Mouse (Mus musculus) liver, embryonic 13.5 days (tissue): Measurements from ENCODE around the gene Odf4. TPM values are rescaled to one million over a fixed set of nuclear protein-coding genes. Genes with fewer than 3 reads are reported as not detected.

Experiments
- ATAC-seq: fragments of 200-750 bp; cut with Nextera tagmentation; 2 replicates; pipeline ENCODE4 v1.8.0; 2017; ENCODE audit warnings: low read depth, mild to moderate bottlenecking, moderate number of reproducible peaks, moderate library complexity
- DNase-seq: peaks from one replicate; pipeline ENCODE4 v3.0.0; 2022
- H3K27ac ChIP-seq: fragments of 300-500 bp; sonication (generic); 2 replicates; pipeline ENCODE4 v1.5.1; 2015; ENCODE audit warnings: moderate library complexity, mild to moderate bottlenecking, inconsistent platforms
- H3K27me3 ChIP-seq: fragments of 300-500 bp; sonication (generic); 2 replicates; pipeline ENCODE4 v1.6.1; 2015; ENCODE audit warnings: mild to moderate bottlenecking, inconsistent platforms
- H3K36me3 ChIP-seq: fragments of 300-500 bp; sonication (generic); 2 replicates; pipeline ENCODE4 v1.6.1; 2015; ENCODE audit warnings: mild to moderate bottlenecking, inconsistent platforms
- H3K4me1 ChIP-seq: fragments of 300-500 bp; sonication (generic); replicated peaks from 2 replicates; pipeline ENCODE4 v1.6.1; 2015; ENCODE audit warnings: inconsistent platforms
- H3K4me2 ChIP-seq: fragments of 300-500 bp; sonication (generic); 2 replicates; pipeline ENCODE4 v1.6.1; 2015; ENCODE audit warnings: inconsistent platforms, mild to moderate bottlenecking, moderate library complexity
- H3K4me3 ChIP-seq: fragments of 300-500 bp; sonication (generic); replicated peaks from 2 replicates; pipeline ENCODE4 v1.5.1; 2015; ENCODE audit warnings: mild to moderate bottlenecking, inconsistent platforms
- H3K9ac ChIP-seq: fragments of 300-500 bp; sonication (generic); 2 replicates; pipeline ENCODE4 v1.6.1; 2015; ENCODE audit warnings: mild to moderate bottlenecking, inconsistent platforms
- H3K9me3 ChIP-seq: fragments of 300-500 bp; sonication (generic); replicated peaks from 2 replicates; pipeline ENCODE4 v1.6.1; 2016; ENCODE audit warnings: inconsistent platforms
- WGBS: fragments of 180-500 bp; shearing (Covaris S2); methylation state at CpG from one replicate; pipeline ENCODE4 v1.1.7; 2015; ENCODE audit not compliant: insufficient replicate concordance; 5-methylcytosine and 5-hydroxymethylcytosine counted together
- polyA plus RNA-seq: library from polyadenylated mRNA; unstranded; fragments of >200 nt; fragmentation: Nextera tagmentation; extraction: Ambion mirVana; gene quantifications from 2 replicates; pipeline ENCODE4 v1.2.1, GENCODE M21; 2015

Odf4 gene
- polyA plus RNA-seq, 1 experiment from 2014 or later = not detected

- no peaks in the 10 kb centered on the region for H3K9me3 ChIP-seq
- ATAC-seq (no peak), DNase-seq (no peak)
- H3K4me2 ChIP-seq = no peak overlapping the region
- H3K27ac ChIP-seq = no peak overlapping the region
- no peak overlapping the region for H3K9ac ChIP-seq
- 21% methylated on average over 14 of the region's 14 CpGs for WGBS
- 0 out of 2 replicates have a peak, but pooled peaks cover 2% of the 10 kb centered on the region for H3K4me1 ChIP-seq
- no peak overlapping the region for H3K4me3 ChIP-seq
- peaks cover 26% of the 10 kb centered on the region for H3K27me3 ChIP-seq
- H3K36me3 ChIP-seq = peaks cover 3% of the 10 kb centered on the region; the same call in 1 of the 2 replicates
Measured at GRCm38 (mm10) chr11:68911531-68912177, 15.2 kb downstream of the Odf4 start.

- H3K4me2 ChIP-seq = no peak overlapping the region
- H3K36me3 ChIP-seq = peaks cover 30% of the 10 kb centered on the region
- H3K9ac ChIP-seq = no peak overlapping the region
- no peaks in the 10 kb centered on the region for H3K9me3 ChIP-seq
- DNase-seq (no peak), ATAC-seq (no peak)
- WGBS = 45% methylated on average over 7 of the region's 7 CpGs
- peaks cover 26% of the 10 kb centered on the region for H3K27me3 ChIP-seq
- peaks cover 6% of the 10 kb centered on the region for H3K4me1 ChIP-seq
- H3K27ac ChIP-seq = no peak overlapping the region
- no peak overlapping the region for H3K4me3 ChIP-seq
Measured at GRCm38 (mm10) chr11:68908846-68909503, 17.9 kb downstream of the Odf4 start.

GRCm38 (mm10) chr11:68907251-68907650, 19.6 kb downstream of the Odf4 start:
- DNase-seq (no peak), ATAC-seq (no peak)
- peaks cover 47% of the 10 kb centered on the region for H3K36me3 ChIP-seq
- no peaks in the 10 kb centered on the region for H3K9me3 ChIP-seq
- no peak overlapping the region for H3K4me3 ChIP-seq
- peaks cover 23% of the 10 kb centered on the region for H3K4me1 ChIP-seq
- H3K9ac ChIP-seq = no peak overlapping the region
- H3K4me2 ChIP-seq = no peak overlapping the region
- 67% methylated on average over 3 of the region's 3 CpGs for WGBS
- H3K27me3 ChIP-seq = peaks cover 13% of the 10 kb centered on the region
- H3K27ac ChIP-seq = no peak overlapping the region

GRCm38 (mm10) chr11:68906461-68906790, 20.5 kb downstream of the Odf4 start:
- 0 out of 2 replicates have a peak overlapping the region, but pooled peaks have one; percentile 45 for H3K27ac ChIP-seq
- no peak for ATAC-seq
- peaks cover 23% of the 10 kb centered on the region for H3K4me1 ChIP-seq
- no peak overlapping the region for H3K9ac ChIP-seq
- H3K36me3 ChIP-seq = peaks cover 47% of the 10 kb centered on the region
- H3K4me2 ChIP-seq = no peak overlapping the region
- no peak overlapping the region for H3K4me3 ChIP-seq
- H3K27me3 ChIP-seq = peaks cover 5% of the 10 kb centered on the region
- WGBS = 67% methylated on average over 4 of the region's 4 CpGs
- H3K9me3 ChIP-seq = no peaks in the 10 kb centered on the region
- no peak for DNase-seq

GRCm38 (mm10) chr11:68905665-68906460, 21.0 kb downstream of the Odf4 start:
- no peak overlapping the region for H3K4me3 ChIP-seq
- H3K36me3 ChIP-seq = peaks cover 47% of the 10 kb centered on the region
- no peak overlapping the region for H3K9ac ChIP-seq
- H3K9me3 ChIP-seq = no peaks in the 10 kb centered on the region
- DNase-seq = no peak
- peak overlapping the region; percentile 45 for H3K27ac ChIP-seq
- H3K27me3 ChIP-seq = no peaks in the 10 kb centered on the region
- no peak overlapping the region for H3K4me2 ChIP-seq
- WGBS = 79% methylated on average over 9 of the region's 9 CpGs
- H3K4me1 ChIP-seq = peaks cover 24% of the 10 kb centered on the region
- no peak for ATAC-seq

- WGBS = 72% methylated on average over 3 of the region's 3 CpGs
- Histone ChIP-seq H3K9me3 (no peaks in the 10 kb centered on the region), H3K27ac (no peak overlapping the region), H3K9ac (no peak overlapping the region), H3K27me3 (peaks cover under 1% of the 10 kb centered on the region; the same call in 1 of the 2 replicates), H3K4me2 (no peak overlapping the region), H3K36me3 (peaks cover 47% of the 10 kb centered on the region), H3K4me3 (no peak overlapping the region), H3K4me1 (peaks cover 30% of the 10 kb centered on the region)
- ATAC-seq (no peak), DNase-seq (no peak)
Measured at GRCm38 (mm10) chr11:68905138-68905531, 21.7 kb downstream of the Odf4 start.

- Histone ChIP-seq H3K27me3 (peaks cover 3% of the 10 kb centered on the region; the same call in 1 of the 2 replicates), H3K9ac (no peak overlapping the region), H3K4me3 (no peak overlapping the region), H3K9me3 (no peaks in the 10 kb centered on the region), H3K4me2 (no peak overlapping the region), H3K4me1 (peaks cover 36% of the 10 kb centered on the region), H3K36me3 (peaks cover 47% of the 10 kb centered on the region), H3K27ac (no peak overlapping the region)
- no peak for ATAC-seq
- DNase-seq = peak; percentile 48
- WGBS = 83% methylated on average over 8 of the region's 8 CpGs
Measured at GRCm38 (mm10) chr11:68904375-68905137, 22.3 kb downstream of the Odf4 start.

GRCm38 (mm10) chr11:68903775-68904174, 23.1 kb downstream of the Odf4 start:
- ATAC-seq = no peak
- WGBS = 71% methylated on average over 2 of the region's 2 CpGs
- Histone ChIP-seq H3K27me3 (peaks cover 3% of the 10 kb centered on the region; the same call in 1 of the 2 replicates), H3K4me2 (peak overlapping the region; percentile 11; the same call in 1 of the 2 replicates), H3K27ac (peak overlapping the region; percentile 4; the same call in 1 of the 2 replicates), H3K4me3 (peak overlapping the region; percentile 95), H3K9ac (0 out of 2 replicates have a peak overlapping the region, but pooled peaks have one; percentile 4), H3K36me3 (peaks cover 47% of the 10 kb centered on the region), H3K4me1 (peaks cover 44% of the 10 kb centered on the region), H3K9me3 (no peaks in the 10 kb centered on the region)
- no peak for DNase-seq

- WGBS = 59% methylated on average over 5 of the region's 5 CpGs
- Histone ChIP-seq H3K4me3 (peak overlapping the region; percentile 95), H3K4me1 (peaks cover 53% of the 10 kb centered on the region), H3K36me3 (peaks cover 47% of the 10 kb centered on the region), H3K9ac (peak overlapping the region; percentile 97), H3K27ac (peak overlapping the region; percentile 87), H3K9me3 (no peaks in the 10 kb centered on the region), H3K4me2 (peak overlapping the region; percentile 82), H3K27me3 (peaks cover 3% of the 10 kb centered on the region; the same call in 1 of the 2 replicates)
- ATAC-seq (no peak), DNase-seq (no peak)
Measured at GRCm38 (mm10) chr11:68902823-68903222, 24.1 kb downstream of the Odf4 start.

GRCm38 (mm10) chr11:68902367-68902766, 24.5 kb downstream of the Odf4 start:
- WGBS = under 1% methylated on average over 11 of the region's 11 CpGs
- Histone ChIP-seq H3K27ac (peak overlapping the region; percentile 87), H3K36me3 (peaks cover 47% of the 10 kb centered on the region), H3K4me1 (peaks cover 58% of the 10 kb centered on the region), H3K4me3 (peak overlapping the region; percentile 95), H3K4me2 (peak overlapping the region; percentile 82), H3K9me3 (no peaks in the 10 kb centered on the region), H3K27me3 (peaks cover 3% of the 10 kb centered on the region; the same call in 1 of the 2 replicates), H3K9ac (peak overlapping the region; percentile 97)
- DNase-seq (no peak), ATAC-seq (no peak)
